Mouse (Mus musculus): ENCODE measurements around the gene Hcrtr1.

Hcrtr1 gene

DNA sequence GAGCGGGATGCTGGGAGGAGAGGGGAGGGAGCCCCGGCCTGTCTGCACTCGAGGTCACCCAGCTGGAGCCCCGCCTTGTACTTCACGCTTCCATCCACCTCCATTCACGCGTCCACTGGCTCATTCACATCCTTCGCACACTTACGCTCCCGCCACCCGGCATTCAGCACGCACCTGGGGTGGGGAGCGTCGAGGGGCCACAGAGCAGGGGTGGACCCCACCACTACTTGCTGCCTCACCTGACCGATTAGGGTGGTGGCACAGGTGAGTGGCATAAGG, at the start of gene Hcrtr1:
Gene Hcrtr1, minus strand, starts transcription at position 146 of the 279 bp plus-strand sequence.
- no peak for DNase-seq (ENCODE audit: low read depth, low spot score)

DNA sequence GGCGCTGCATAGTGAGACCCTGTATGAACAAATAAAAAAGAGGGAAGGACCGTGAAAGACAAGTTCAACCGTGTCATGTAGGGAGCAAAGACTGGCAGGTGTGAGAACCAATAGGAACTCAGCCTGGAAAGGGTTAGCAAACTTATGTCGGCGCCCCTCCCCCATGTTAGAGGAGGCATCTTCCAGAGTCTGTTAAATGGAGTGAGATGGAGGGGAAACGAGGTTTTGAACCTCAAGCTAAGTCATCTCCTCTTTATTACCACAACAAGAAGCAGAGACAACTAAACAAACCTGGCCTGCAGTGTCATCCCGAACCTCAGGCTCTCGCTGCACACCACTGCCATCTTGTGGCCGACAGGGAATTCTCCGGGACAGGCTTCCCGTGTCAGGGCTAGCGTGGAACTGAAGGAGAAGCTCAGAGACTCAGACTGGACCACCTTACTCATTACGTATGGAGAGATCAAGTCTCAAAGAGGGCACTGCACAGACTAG, 49.7 kb upstream of the Hcrtr1 start:
- DNase-seq (ENCODE audit: low read depth, low spot score) = peak; percentile 82

DNA sequence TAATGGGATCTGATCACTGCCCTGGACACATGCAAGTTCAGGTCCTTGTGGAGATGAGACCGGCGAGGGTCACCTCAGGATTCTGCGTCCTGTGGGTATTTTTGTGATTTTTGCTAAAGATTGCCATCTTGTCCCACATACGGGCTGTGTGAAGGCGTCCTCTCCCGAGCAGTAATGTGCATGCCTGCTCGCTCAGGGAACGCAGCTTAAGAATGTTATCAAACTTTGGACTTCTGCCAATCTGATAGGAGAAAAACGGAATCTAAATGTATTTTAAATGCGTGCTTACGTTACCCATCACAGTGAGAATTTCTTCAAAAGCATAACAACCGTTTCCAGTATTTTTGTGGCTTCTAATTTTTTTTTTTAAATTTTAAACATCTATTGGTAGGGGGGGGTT, 47.7 kb upstream of the Hcrtr1 start:
- DNase-seq (ENCODE audit: low read depth, low spot score) = no peak

DNA sequence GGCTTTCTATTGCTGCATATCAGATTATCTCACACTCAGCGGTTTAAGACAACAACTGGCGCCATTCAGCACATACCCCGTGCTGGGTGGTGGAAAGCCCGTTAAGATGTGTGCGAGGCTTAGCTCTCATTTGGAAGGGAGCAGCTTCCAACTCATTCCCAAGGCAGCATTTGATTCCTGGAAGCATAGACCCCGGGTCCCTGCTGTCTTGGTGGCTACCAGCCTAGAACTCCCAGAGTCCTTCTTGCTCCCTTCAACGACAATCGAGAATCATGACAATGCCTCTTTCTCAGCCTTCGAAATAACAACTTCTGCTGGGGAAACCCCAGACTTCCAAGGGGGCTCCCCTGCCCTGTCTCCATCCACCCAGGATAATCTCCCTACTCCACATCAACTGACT, 47.3 kb upstream of the Hcrtr1 start:
- DNase-seq (ENCODE audit: low read depth, low spot score) = no peak

GRCm38 (mm10) chr4:130183879-130184278, 44.7 kb upstream of the Hcrtr1 start:
- no peak for DNase-seq (ENCODE audit: low read depth, low spot score)

DNA sequence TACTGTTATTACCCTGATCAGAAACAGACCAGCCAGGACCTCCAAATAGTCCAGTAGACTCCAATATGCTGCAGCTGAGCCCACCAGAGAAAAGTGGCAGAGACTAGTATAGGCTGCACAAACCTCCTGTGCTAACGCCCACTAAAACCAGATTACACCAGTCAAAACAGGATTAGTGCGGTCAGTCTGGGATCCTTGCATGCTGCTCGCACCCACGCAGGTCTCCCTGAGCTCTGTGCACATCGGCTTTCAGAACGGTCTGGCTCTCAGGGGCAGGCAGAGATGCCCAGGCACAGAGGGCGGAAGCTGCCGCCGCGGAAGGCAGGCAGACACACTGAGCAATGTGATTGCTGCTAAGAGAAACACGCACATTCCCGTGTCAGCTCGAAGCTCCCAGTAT, 43.9 kb upstream of the Hcrtr1 start:
- DNase-seq (ENCODE audit: low read depth, low spot score) = peak; percentile 38

GRCm38 (mm10) chr4:130181886-130182285, 42.7 kb upstream of the Hcrtr1 start:
- DNase-seq (ENCODE audit: low read depth, low spot score) = no peak

GRCm38 (mm10) chr4:130180909-130181602, 41.9 kb upstream of the Hcrtr1 start:
- DNase-seq (ENCODE audit: low read depth, low spot score) = no peak

- DNase-seq (ENCODE audit: low read depth, low spot score) = no peak
These were observed 40.7 kb upstream of the Hcrtr1 start for GRCm38 (mm10) chr4:130179876-130180275.

DNA sequence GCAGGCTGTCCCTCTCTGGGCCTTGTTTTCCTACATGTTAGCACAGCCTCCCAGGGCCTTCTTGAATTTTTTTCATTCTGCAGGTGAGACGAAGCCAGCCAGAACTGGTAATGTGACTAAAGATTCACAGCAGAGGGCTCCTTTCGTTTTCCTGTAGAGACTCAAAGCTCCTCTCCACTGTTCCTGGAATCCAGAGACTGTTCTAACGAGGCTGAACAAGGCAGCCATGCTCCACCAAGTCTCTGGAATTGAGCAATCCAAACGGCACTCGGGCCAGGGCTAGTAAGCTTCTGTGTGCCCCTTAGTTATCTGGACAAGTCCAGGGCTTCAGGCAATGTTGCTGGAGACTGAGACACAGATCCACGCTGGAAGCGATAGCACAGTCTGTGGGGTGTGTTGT, 38.4 kb upstream of the Hcrtr1 start:
- no peak for DNase-seq (ENCODE audit: low read depth, low spot score)

DNA sequence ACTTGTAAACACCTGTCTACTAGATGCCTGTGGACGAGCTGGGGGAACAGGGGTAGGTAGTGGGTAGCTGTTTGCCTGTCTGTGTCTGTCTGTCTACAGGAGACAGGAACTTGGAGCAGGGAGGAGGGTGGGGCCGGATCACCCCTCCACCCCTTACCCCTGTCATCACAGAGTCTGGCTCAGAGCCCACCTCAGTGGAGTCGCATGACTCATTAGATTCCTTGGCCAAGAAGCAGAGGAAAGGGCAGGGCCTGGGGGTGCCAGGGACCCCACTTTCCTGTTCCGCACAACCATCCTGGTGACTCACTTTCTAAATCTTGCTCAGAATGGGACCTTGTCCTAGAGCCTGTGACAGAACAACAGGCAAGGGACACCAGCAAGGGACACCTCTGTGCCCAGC, 37.9 kb upstream of the Hcrtr1 start:
- no peak for DNase-seq (ENCODE audit: low read depth, low spot score)

- DNase-seq (ENCODE audit: low read depth, low spot score) = no peak
These were observed 37.1 kb upstream of the Hcrtr1 start for GRCm38 (mm10) chr4:130176156-130176720.

- no peak for DNase-seq (ENCODE audit: low read depth, low spot score)
These were observed 36.0 kb upstream of the Hcrtr1 start, which contains the start of gene Tinagl1 for GRCm38 (mm10) chr4:130175072-130175711. TSS of gene Tinagl1 (minus strand) at chr4:130175122.

GRCm38 (mm10) chr4:130174335-130175031, 35.3 kb upstream of the Hcrtr1 start:
- DNase-seq (ENCODE audit: low read depth, low spot score) = no peak

DNA sequence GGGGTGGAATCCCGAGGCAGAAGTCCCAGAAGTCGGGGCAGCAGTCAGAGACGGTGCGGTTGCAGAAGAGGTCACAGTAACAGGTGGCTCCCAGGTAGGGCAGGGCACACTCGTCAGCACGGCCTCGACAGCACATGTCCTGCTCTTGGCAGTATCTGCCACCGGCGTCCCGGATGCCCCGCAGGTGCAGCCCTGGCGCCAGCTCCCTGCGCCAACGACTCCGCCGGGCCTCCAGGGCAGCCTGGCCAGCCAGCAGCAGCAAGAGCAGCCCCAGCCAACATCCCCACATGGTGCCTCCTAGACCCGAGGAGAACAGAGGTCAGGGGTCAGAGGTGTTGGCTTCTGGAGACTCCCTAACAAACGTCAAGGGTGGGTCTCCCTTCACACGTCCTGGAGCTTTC, 34.8 kb upstream of the Hcrtr1 start:
- DNase-seq (ENCODE audit: low read depth, low spot score) = no peak

- no peak for DNase-seq (ENCODE audit: low read depth, low spot score)
These were observed 34.1 kb upstream of the Hcrtr1 start for GRCm38 (mm10) chr4:130173060-130173822.

DNA sequence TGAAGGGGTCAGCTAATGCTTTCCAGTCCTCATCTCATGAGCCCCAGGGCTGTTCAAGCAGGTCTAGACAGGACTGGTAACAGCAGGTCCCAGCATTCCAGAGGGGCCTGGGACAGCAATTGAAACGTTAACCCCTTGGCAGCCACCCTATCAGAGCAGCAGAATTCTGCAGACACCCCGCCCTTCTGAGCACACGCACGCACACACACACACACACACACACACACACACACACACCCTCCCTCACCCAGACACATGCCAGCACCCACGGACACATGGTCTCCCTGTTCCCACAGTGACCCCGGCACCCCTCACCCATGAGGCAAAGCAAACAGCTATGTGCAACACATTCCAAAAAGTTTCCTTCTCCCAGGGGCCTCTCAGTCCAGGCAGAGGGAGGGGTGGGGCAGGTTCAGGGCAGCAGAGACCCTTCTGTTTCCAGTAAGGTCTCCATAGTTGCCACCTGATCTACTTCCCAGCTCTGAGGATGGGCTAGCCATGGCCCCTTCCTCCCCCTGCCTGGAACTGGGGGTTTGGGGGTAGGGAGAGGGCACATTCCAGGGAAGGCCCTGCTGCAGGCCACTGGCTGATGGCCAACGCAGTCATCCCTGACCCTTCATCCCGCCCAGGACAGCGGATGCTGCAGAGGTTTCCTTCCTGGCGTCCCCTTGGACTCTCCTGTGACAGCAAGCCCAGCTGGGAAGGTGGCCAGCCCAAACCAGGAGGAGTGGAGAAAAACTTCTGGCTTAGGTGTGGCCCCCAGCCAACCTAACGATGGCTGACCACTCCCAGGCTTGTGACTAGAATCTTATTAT, 33.0 kb upstream of the Hcrtr1 start:
- DNase-seq (ENCODE audit: low read depth, low spot score) = no peak

- DNase-seq (ENCODE audit: low read depth, low spot score) = no peak
These were observed 31.2 kb upstream of the Hcrtr1 start for GRCm38 (mm10) chr4:130170362-130170761.

DNA sequence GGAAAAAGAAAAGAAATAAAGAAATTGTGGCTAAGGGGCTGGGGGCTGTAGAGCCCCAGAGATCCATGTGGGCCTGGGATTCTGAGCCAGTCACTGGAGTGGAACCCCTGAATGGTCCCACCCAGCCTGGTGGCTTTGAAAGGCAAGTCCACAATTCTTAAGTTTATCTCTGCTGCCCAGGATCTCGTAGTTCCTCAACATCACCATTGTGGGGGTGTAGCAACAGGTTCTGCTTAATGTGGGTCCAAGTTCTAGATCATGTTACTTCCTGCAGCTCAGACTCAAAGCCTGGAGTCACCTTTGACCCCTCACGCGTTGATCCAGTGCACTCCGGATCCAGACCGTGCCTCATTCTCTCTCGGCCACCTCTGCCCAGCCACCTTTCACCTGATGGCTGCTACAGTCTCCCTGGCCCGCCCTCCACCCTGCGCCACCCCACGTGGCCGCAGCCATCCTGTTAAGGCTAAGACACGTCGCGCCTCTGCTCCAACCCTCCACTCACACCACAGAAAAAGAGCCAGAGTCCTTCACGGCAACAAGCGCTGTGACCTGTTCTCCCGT, 30.3 kb upstream of the Hcrtr1 start:
- DNase-seq (ENCODE audit: low read depth, low spot score) = no peak

All from retina, postnatal 7 days (tissue).